In genomic region chr2:30667468-30667867, GRCm38 (mm10) we compare ENCODE assay signal across 8 mouse cellular contexts.
DNase-seq lines count a peak whose midpoint lies in the region; ATAC-seq lines count a peak whose summit lies in the region.
"Had no signal": no experiment of that assay in that cellular context is flagged by ENCODE, and none has a peak within 500 bp of the region (broad histone marks: within the 10 kb centered on the region; RNA-seq: fewer than 3 reads in every experiment).

No protein-coding gene starts in this region.

- no peak overlapping the region for H3K4me3 ChIP-seq in embryonic facial prominence, embryonic 10.5 days
- H3K4me3 ChIP-seq in heart, embryonic 13.5 days = no peak overlapping the region

- WGBS in embryonic facial prominence, embryonic 10.5 days = 12% methylated on average over 8 of the region's 8 CpGs
- WGBS in heart, embryonic 13.5 days = 6% methylated on average over 8 of the region's 8 CpGs

- H3K27me3 ChIP-seq in embryonic facial prominence, embryonic 10.5 days (replicated peaks; ENCODE audit: low read depth, poor library complexity, severe bottlenecking) = 0 out of 2 replicates have a peak, but pooled peaks cover 5% of the 10 kb centered on the region
- H3K27me3 ChIP-seq in heart, embryonic 13.5 days (replicated peaks) = no peaks in the 10 kb centered on the region

- H3K27ac ChIP-seq in embryonic facial prominence, embryonic 10.5 days (replicated peaks) = peak overlapping the region; percentile 78
- peak overlapping the region; percentile 90 for H3K27ac ChIP-seq in heart, embryonic 13.5 days (replicated peaks)

- peaks cover 65% of the 10 kb centered on the region for H3K4me1 ChIP-seq in embryonic facial prominence, embryonic 10.5 days
- peaks cover 56% of the 10 kb centered on the region for H3K4me1 ChIP-seq in heart, embryonic 13.5 days

- no peaks in the 10 kb centered on the region for H3K36me3 ChIP-seq in embryonic facial prominence, embryonic 10.5 days (replicated peaks)
- no peaks in the 10 kb centered on the region for H3K36me3 ChIP-seq in heart, embryonic 13.5 days

- DNase-seq in brain, adult 2 months (ENCODE audit: low read depth, low spot score) = peak; percentile 33
- DNase-seq in embryonic facial prominence, embryonic 10.5 days (ENCODE audit: low spot score) = peak; percentile 32
- DNase-seq in frontal cortex, postnatal 36 days (ENCODE audit: low spot score in 2 of 2) = no peak
- DNase-seq in adipocyte (ENCODE audit: low spot score) = no peak
- DNase-seq in thymus, postnatal 25 days = no peak
- DNase-seq: gastrocnemius, postnatal 14 days had no signal

- peak overlapping the region; percentile 67 for H3K9ac ChIP-seq in heart, embryonic 13.5 days

- ATAC-seq in heart, embryonic 13.5 days (ENCODE audit: extremely low read depth, insufficient number of reproducible peaks, low FRiP score, low TSS enrichment) = peak; percentile 62; the same call in 1 of the 2 replicates
- peak; percentile 51 for ATAC-seq in megakaryocyte-erythroid progenitor cell, adult 5-6 weeks (replicated peaks; ENCODE audit: low FRiP score, low TSS enrichment, poor library complexity, severe bottlenecking)

- peak overlapping the region; percentile 35 for H3K4me2 ChIP-seq in heart, embryonic 13.5 days

- no peaks in the 10 kb centered on the region for H3K9me3 ChIP-seq in embryonic facial prominence, embryonic 10.5 days
- no peaks in the 10 kb centered on the region for H3K9me3 ChIP-seq in heart, embryonic 13.5 days

Comparison
In these comparisons a context has a peak if more than half of its experiments do, and no peak if none do; other contexts are left out.
1. DNase-seq: peak in brain, adult 2 months (single experiment) and embryonic facial prominence, embryonic 10.5 days (single experiment); none in frontal cortex, postnatal 36 days (0 of 2), adipocyte (single experiment) and thymus, postnatal 25 days (single experiment).